Mouse (Mus musculus) thymus, adult 2 months (tissue): ENCODE measurements around the gene Srbd1.

Source experiments
- CTCF ChIP-seq: fragments of 200-500 bp; IDR thresholded peaks from 2 replicates; pipeline ENCODE4 v1.5.1; 2012; ENCODE audit warnings: mild to moderate bottlenecking, control low read depth, low read length, moderate library complexity, borderline replicate concordance; ENCODE audit not compliant: control insufficient read depth, poor library complexity, insufficient read depth; ENCODE audit errors: extremely low read depth
- POLR2A ChIP-seq: fragments of 200-500 bp; IDR thresholded peaks from 2 replicates; pipeline ENCODE4 v1.6.1; 2012; ENCODE audit warnings: mild to moderate bottlenecking, low read length, control low read depth, moderate library complexity; ENCODE audit not compliant: control insufficient read depth, poor library complexity, insufficient read depth; ENCODE audit errors: extremely low read depth

DNA sequence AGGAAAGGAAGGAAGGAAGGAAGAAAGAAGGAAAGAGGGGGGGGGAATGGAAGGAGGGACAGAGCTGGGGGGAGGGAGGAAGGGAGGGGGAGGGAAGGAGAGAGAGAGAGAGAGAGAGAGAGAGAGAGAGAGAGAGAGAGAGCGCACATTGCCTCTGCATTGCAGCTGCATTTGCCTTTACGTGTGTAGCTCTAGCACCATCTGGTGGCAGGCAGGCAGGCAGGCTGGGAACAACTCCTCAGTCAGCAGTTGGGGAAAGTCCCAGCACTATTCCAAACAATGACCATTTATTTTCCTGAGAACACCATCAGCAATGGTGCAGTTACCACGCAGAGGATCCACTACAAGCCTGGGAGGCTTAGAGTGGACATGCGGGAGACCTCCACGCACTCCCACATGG lies 81.5 kb downstream of the Srbd1 start:
- TF ChIP-seq CTCF (peak; percentile 72; the same call in 1 of the 2 replicates), POLR2A (no peak)
